Mouse (Mus musculus) heart, embryonic 11.5 days (tissue): ENCODE results near the gene Alppl2. TPM values are rescaled to one million over a fixed set of nuclear protein-coding genes. Genes with fewer than 3 reads are reported as not detected.

ENCODE experiments used
- ATAC-seq: fragments of 200-750 bp; cut with Nextera tagmentation; replicated peaks from 2 replicates; pipeline ENCODE4 v1.8.0; 2017; ENCODE audit warnings: moderate library complexity; ENCODE audit not compliant: insufficient number of reproducible peaks, low FRiP score, low TSS enrichment
- H3K27ac ChIP-seq: fragments of 300-500 bp; sonication (generic); 2 replicates; pipeline ENCODE4 v1.5.1; 2014; ENCODE audit warnings: mild to moderate bottlenecking, low read depth, low read length
- H3K27me3 ChIP-seq: fragments of 300-500 bp; sonication (generic); 2 replicates; pipeline ENCODE4 v1.6.1; 2014; ENCODE audit warnings: mild to moderate bottlenecking, low read length, mixed read lengths; ENCODE audit not compliant: control insufficient read depth, insufficient read depth
- H3K36me3 ChIP-seq: fragments of 300-500 bp; sonication (generic); 2 replicates; pipeline ENCODE4 v1.6.1; 2014; ENCODE audit warnings: mild to moderate bottlenecking, low read length, moderate library complexity, mixed read lengths; ENCODE audit not compliant: control insufficient read depth, insufficient read depth
- H3K4me1 ChIP-seq: fragments of 300-500 bp; sonication (generic); 2 replicates; pipeline ENCODE4 v1.6.1; 2014; ENCODE audit warnings: low read length; ENCODE audit not compliant: control insufficient read depth, insufficient read depth
- H3K4me2 ChIP-seq: fragments of 300-500 bp; sonication (generic); 2 replicates; pipeline ENCODE4 v1.6.1; 2014; ENCODE audit warnings: mild to moderate bottlenecking, moderate library complexity
- H3K4me3 ChIP-seq: fragments of 300-500 bp; sonication (generic); 2 replicates; pipeline ENCODE4 v1.5.1; 2014; ENCODE audit warnings: low read depth, low read length
- H3K9ac ChIP-seq: fragments of 300-500 bp; sonication (generic); 2 replicates; pipeline ENCODE4 v1.6.1; 2014; ENCODE audit warnings: mild to moderate bottlenecking, low read depth, low read length, moderate library complexity
- H3K9me3 ChIP-seq: fragments of 300-500 bp; sonication (generic); replicated peaks from 2 replicates; pipeline ENCODE4 v1.6.1; 2016; ENCODE audit warnings: low read length; ENCODE audit not compliant: control insufficient read depth
- WGBS: fragments of 180-500 bp; shearing (Covaris S2); extraction: QIAGEN DNeasy Blood & Tissue Kit; methylation state at CpG from one replicate; pipeline ENCODE4 v1.1.7; 2014; ENCODE audit not compliant: insufficient replicate concordance; 5-methylcytosine and 5-hydroxymethylcytosine counted together
- polyA plus RNA-seq: library from polyadenylated mRNA; unstranded; fragments of >200 nt; fragmentation: Nextera tagmentation; extraction: Ambion mirVana; gene quantifications from 2 replicates; pipeline ENCODE4 v1.2.1, GENCODE M21; 2014

Gene Alppl2
- polyA plus RNA-seq: not detected in 2 replicates

DNA sequence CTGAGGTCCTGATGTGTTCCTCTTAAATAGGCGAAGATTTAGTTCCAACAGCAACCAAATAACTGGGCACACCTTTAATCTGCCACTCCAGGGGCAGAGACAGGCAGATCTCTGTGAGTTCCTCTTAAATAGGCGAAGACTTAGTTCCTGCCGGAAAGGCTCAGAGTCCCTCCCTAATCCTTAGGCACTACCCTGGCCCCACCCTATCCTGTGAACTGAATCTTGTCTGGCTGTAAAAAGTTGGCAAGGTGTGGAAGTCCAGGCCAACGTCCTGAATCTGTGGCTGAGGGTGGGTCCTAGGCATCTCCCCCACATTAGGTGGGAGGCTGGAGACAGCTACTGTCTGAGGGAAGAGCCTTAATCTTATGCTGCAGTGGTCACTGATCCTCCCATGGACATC, at the start of gene Alppl2:
Alppl2 (minus strand) TSS at position 101 of the 400 bp plus-strand sequence.
- no peak within 1 kb of the TSS for H3K9ac ChIP-seq

DNA sequence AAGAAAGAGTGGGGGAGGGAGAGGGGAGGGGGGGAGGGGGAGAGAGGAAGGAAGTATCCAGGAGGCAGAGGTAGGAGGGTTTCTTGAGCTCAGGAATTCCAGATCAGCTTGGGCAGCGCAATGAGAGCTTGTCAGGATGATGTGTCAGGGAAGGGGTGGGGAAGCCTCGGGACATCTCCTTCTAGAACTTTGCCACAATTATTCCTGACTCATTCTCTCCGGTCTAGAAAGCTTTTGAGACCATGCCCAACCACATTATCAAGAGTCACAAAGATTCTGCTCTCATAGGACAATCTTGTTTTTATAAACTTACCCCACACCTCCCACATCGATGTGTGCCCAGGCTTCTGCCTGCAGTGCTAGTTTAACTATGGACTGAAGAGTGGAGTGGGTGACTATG, 42.1 kb upstream of the Alppl2 start:
- 88% methylated on average over 4 of the region's 4 CpGs for WGBS

More for the DNA sequence above, at the start of gene Alppl2:
- H3K27me3 ChIP-seq: no peaks in the 10 kb centered on the region
- WGBS: 68% methylated on average over 4 of the region's 4 CpGs
- H3K4me1 ChIP-seq: no peaks in the 10 kb centered on the region
- no peak within 1 kb of the TSS for H3K4me2 ChIP-seq
- H3K9me3 ChIP-seq: no peaks in the 10 kb centered on the region
- H3K27ac ChIP-seq: no peak within 1 kb of the TSS
- H3K4me3 ChIP-seq: no peak within 1 kb of the TSS
- no peak for ATAC-seq
- H3K36me3 ChIP-seq: no peaks in the 10 kb centered on the region

DNA sequence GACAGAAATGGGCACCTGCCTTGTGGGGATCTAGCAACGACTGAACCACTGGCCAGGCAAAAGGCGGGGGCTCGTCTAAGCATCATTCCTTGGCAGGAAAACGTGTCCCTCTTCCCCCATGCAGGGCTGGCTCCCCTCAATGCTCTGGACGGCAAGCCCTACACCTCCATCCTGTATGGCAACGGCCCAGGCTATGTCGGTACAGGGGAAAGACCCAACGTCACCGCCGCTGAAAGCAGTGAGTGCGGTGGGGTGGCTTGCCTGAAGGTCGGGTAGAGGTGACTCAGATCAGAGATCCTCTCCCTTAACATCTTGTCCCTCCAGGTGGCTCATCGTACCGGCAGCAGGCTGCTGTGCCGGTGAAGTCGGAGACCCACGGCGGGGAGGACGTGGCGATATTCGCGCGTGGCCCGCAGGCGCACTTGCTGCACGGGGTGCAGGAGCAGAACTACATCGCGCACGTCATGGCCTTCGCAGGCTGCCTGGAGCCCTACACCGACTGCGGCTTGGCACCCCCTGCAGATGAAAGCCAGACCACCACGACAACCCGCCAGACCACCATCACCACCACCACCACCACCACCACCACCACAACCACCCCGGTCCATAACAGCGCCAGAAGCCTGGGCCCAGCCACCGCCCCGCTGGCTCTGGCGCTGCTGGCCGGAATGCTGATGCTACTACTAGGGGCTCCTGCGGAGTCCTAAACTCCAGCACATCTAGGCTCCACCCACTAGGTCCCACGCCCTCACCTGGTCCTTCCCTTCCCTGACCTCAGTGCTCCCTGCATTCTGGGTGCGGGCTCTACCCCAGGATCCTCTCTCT, 37.7 kb upstream of the Alppl2 start:
- Histone ChIP-seq H3K9ac (no peak overlapping the region), H3K4me3 (peak overlapping the region; percentile 22; the same call in 1 of the 2 replicates), H3K36me3 (no peaks in the 10 kb centered on the region), H3K27ac (no peak overlapping the region), H3K9me3 (no peaks in the 10 kb centered on the region), H3K4me1 (0 out of 2 replicates have a peak, but pooled peaks cover 2% of the 10 kb centered on the region), H3K4me2 (peak overlapping the region; percentile 50), H3K27me3 (peaks cover 40% of the 10 kb centered on the region)
- ATAC-seq: no peak
- 9% methylated on average over 43 of the region's 43 CpGs for WGBS

More for the DNA sequence above, 42.1 kb upstream of the Alppl2 start:
- Histone ChIP-seq H3K4me2 (no peak overlapping the region), H3K9me3 (no peaks in the 10 kb centered on the region), H3K4me3 (no peak overlapping the region), H3K9ac (no peak overlapping the region), H3K27me3 (peaks cover 27% of the 10 kb centered on the region), H3K4me1 (0 out of 2 replicates have a peak, but pooled peaks cover 2% of the 10 kb centered on the region), H3K27ac (no peak overlapping the region), H3K36me3 (no peaks in the 10 kb centered on the region)
- ATAC-seq: no peak

DNA sequence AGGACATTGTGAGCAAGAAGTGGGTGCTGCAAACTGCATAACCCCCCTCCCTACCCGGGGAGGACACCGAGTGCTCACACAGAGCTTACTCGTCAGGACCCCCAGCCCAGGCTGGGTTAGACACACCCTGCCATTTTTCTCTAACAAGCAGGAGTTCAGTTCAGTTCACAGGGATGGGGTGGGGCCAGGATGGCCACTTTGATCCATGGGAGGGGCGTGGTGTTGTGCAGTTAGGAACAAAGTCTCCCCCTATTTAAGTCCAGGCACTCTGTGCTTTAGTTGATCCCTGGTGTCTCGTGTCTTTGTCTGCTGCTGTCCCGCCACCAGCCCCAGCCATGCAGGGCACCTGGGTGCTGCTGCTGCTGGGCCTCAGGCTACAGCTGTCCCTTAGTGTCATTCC, 34.9 kb upstream of the Alppl2 start, which contains the start of gene Akp3:
Akp3 (plus strand) TSS at position 301 of the 400 bp plus-strand sequence.
- Histone ChIP-seq H3K4me1 (0 out of 2 replicates have a peak, but pooled peaks cover 2% of the 10 kb centered on the region), H3K9me3 (no peaks in the 10 kb centered on the region), H3K4me2 (no peak within 1 kb of the TSS), H3K36me3 (no peaks in the 10 kb centered on the region), H3K4me3 (no peak within 1 kb of the TSS), H3K27me3 (peaks cover 40% of the 10 kb centered on the region), H3K9ac (no peak within 1 kb of the TSS), H3K27ac (no peak within 1 kb of the TSS)
- WGBS: 80% methylated on average over 6 of the region's 6 CpGs
- ATAC-seq: no peak

DNA sequence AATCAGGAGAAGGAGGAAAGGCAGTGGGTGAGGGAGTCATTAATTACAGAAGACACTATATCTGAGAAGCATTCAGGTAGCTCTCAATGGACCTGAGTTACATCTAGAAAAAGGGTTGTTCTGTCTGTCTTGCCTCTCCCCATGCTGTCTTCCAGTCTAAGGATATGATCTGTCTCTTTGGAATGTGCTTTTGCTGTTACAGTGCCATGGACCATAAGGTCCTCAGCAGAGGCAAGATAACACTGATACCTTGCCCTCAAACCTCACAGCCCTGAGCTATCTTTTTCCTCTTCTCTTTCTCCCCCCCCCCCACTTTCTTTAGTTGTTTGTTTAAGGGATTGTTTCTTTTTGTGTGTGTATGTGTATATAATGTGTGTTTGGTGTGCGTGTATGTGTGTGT, 25.1 kb upstream of the Alppl2 start:
- no peak overlapping the region for H3K4me2 ChIP-seq
- WGBS: 66% methylated on average over 1 of the region's 1 CpGs
- no peaks in the 10 kb centered on the region for H3K27me3 ChIP-seq
- H3K4me1 ChIP-seq: no peaks in the 10 kb centered on the region
- no peaks in the 10 kb centered on the region for H3K9me3 ChIP-seq
- no peak overlapping the region for H3K27ac ChIP-seq
- no peak overlapping the region for H3K9ac ChIP-seq
- no peak for ATAC-seq
- no peaks in the 10 kb centered on the region for H3K36me3 ChIP-seq
- H3K4me3 ChIP-seq: no peak overlapping the region

DNA sequence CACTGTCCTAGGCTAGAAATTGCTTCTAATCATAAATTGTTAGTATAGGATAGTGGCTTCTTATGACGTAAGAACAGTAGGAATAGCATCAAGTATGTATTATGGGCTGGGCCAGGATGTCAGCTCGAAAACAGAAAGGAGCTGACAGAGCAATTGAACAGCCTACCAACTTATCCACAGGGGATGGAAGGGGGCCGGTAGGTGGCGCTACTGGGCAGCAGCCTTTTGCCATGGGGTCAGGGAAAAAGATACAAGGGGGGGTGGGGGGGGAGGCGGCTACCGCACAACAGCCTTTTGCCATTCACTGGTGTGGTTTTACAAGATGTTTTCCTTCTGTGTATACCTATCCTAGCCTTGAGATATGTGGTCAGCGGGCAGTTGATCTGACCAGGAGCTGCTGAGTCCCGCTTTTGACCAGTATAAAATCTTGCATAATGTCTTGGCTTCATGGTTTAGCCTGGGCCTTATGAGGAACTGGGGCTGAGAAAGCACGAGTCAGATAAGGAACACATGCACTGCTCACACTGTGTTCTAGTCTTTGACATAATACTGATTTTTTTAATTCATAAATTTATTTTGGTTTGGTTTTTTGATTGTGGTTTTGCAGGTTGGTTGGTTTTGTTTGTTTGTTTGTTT, 22.1 kb upstream of the Alppl2 start:
- WGBS: 36% methylated on average over 9 of the region's 9 CpGs

DNA sequence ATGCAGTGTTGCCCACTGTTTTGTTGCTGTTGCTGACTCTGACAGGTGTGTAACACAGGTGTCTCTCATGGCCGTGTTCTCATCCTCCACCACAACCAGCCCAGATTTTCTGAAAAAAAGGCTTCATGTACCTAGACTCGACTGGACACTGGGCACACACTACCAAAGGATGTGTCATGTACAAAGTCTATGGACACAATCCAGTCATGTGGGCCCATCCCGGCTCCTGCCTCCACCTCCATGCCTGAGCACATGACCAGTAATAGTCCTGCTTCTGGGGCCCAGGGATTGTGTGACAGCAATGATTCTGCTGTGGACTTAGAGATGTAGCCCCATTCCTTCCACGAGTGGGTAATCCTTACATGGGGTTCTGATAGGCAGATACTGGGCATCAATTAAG, 18.8 kb upstream of the Alppl2 start:
- Histone ChIP-seq H3K4me1 (no peaks in the 10 kb centered on the region), H3K27ac (no peak overlapping the region), H3K27me3 (no peaks in the 10 kb centered on the region), H3K4me2 (no peak overlapping the region), H3K4me3 (no peak overlapping the region), H3K9ac (no peak overlapping the region), H3K36me3 (no peaks in the 10 kb centered on the region), H3K9me3 (no peaks in the 10 kb centered on the region)
- WGBS: 78% methylated on average over 4 of the region's 4 CpGs
- ATAC-seq: no peak

More for the DNA sequence above, 22.1 kb upstream of the Alppl2 start:
- Histone ChIP-seq H3K9ac (no peak overlapping the region), H3K9me3 (no peaks in the 10 kb centered on the region), H3K27me3 (no peaks in the 10 kb centered on the region), H3K27ac (no peak overlapping the region), H3K36me3 (no peaks in the 10 kb centered on the region), H3K4me2 (no peak overlapping the region), H3K4me1 (no peaks in the 10 kb centered on the region), H3K4me3 (no peak overlapping the region)
- no peak for ATAC-seq

DNA sequence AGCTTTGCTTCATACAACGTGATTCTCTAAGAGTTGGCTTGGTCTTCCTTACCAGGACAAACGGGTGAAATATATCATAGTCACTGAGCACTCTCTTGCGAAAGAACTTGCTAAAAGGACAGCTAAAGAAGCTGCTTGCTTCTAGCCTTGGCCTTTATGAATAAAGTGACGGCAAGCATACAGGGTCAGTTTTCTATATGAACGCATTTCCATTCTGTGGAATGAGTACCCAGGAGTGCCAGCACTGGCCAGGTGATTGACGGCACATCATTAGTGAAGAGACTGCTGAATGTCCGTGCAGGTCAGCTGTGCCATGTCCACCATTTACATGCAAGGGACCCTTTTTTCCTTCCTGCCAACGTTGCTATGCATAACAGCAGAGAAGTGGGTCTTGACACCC, 16.8 kb upstream of the Alppl2 start:
- H3K4me3 ChIP-seq: no peak overlapping the region
- WGBS: 72% methylated on average over 8 of the region's 8 CpGs
- no peak overlapping the region for H3K9ac ChIP-seq
- no peak for ATAC-seq
- no peaks in the 10 kb centered on the region for H3K27me3 ChIP-seq
- no peak overlapping the region for H3K4me2 ChIP-seq
- H3K9me3 ChIP-seq: no peaks in the 10 kb centered on the region
- no peak overlapping the region for H3K27ac ChIP-seq
- no peaks in the 10 kb centered on the region for H3K36me3 ChIP-seq
- H3K4me1 ChIP-seq: no peaks in the 10 kb centered on the region
